Mouse (Mus musculus) MEL (cell line): Measurements from ENCODE around the gene Il1f10.

Experiments used
- CTCF ChIP-seq, 3 experiments: IDR thresholded peaks in 2 of 3; conservative IDR thresholded peaks in 1 of 3; 2 replicates each; pipeline ENCODE4 v1.5.1; 2011 to 2012; ENCODE audit warnings: low read length in 3 of 3, low read depth in 2 of 3, mild to moderate bottlenecking in 2 of 3, improper control_type of control experiment in 1 of 3, inconsistent platforms in 1 of 3, mixed read lengths in 1 of 3, moderate library complexity in 1 of 3; ENCODE audit not compliant: control insufficient read depth in 1 of 3, insufficient read depth in 1 of 3, poor library complexity in 1 of 3, severe bottlenecking in 1 of 3
- ETS1 ChIP-seq: IDR thresholded peaks from 2 replicates; pipeline ENCODE4 v1.6.1; 2012; ENCODE audit warnings: low read depth, mild to moderate bottlenecking, inconsistent platforms, low read length, improper control_type of control experiment, moderate library complexity
- POLR2A ChIP-seq, 2 experiments: IDR thresholded peaks; 2 replicates each; pipeline ENCODE4 v1.6.1; 2011 to 2012; ENCODE audit warnings: low read length in 2 of 2, mild to moderate bottlenecking in 2 of 2, control low read depth in 1 of 2, improper control_type of control experiment in 1 of 2, low read depth in 1 of 2, moderate library complexity in 1 of 2; ENCODE audit not compliant: control insufficient read depth in 1 of 2, insufficient read depth in 1 of 2, poor library complexity in 1 of 2
- SMC3 ChIP-seq: IDR thresholded peaks from 2 replicates; pipeline ENCODE4 v1.6.1; 2011; ENCODE audit warnings: low read depth, low read length, improper control_type of control experiment
- TCF12 ChIP-seq: IDR thresholded peaks from 2 replicates; pipeline ENCODE4 v1.6.1; 2014; ENCODE audit warnings: low read depth, mild to moderate bottlenecking, inconsistent platforms, low read length, improper control_type of control experiment, moderate library complexity
- USF2 ChIP-seq, 2 experiments: IDR thresholded peaks; 2 replicates each; pipeline ENCODE4 v1.6.1; 2011 to 2012; ENCODE audit warnings: improper control_type of control experiment in 2 of 2, low read length in 2 of 2, borderline replicate concordance in 1 of 2, inconsistent platforms in 1 of 2, low read depth in 1 of 2, mild to moderate bottlenecking in 1 of 2; ENCODE audit not compliant: insufficient read depth in 1 of 2
- ZC3H11A ChIP-seq: IDR thresholded peaks from 2 replicates; pipeline ENCODE4 v1.6.1; 2012; ENCODE audit warnings: low read depth, mild to moderate bottlenecking, inconsistent platforms, low read length, improper control_type of control experiment
- ZNF384 ChIP-seq: IDR thresholded peaks from 2 replicates; pipeline ENCODE4 v1.6.1; 2012; ENCODE audit warnings: low read depth, mild to moderate bottlenecking, inconsistent platforms, low read length, improper control_type of control experiment

DNA sequence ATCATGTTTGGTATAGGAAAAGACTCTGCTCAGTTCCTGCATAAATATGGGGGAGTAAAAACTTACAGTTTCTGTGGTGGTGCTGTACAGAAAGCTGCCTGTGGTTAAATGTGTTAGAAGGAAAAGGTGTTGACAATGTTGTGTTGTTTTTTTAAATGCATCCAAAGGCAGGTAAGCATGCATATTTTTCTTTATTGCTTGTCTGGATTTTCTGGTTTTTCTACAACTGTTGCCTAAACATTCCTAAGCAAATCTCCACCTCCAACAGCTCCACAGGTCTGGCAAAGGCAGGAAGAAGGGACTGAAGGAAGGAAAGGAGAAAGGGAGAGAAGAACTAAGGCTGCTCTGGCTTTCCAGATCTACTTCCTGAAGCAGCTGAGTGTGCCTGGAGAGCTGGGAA lies 14.3 kb upstream of the Il1f10 start, which contains the start of gene Il1f5:
- TF ChIP-seq TCF12 (no peak), SMC3 (no peak), ZC3H11A (no peak), ZNF384 (no peak), CTCF (IDR thresholded peaks at IDR 0.05 in 2 of 3, conservative IDR thresholded peaks at IDR 0.05 in 1 of 3; ENCODE audit: control insufficient read depth in 1 of 3, insufficient read depth in 1 of 3, low read depth in 2 of 3, low read length in 3 of 3, poor library complexity in 1 of 3, severe bottlenecking in 1 of 3) (no peak), POLR2A (IDR thresholded peaks at IDR 0.05; ENCODE audit: control insufficient read depth in 1 of 2, insufficient read depth in 1 of 2, low read depth in 1 of 2, low read length in 2 of 2, poor library complexity in 1 of 2) (no peak), USF2 (IDR thresholded peaks at IDR 0.05; ENCODE audit: borderline replicate concordance in 1 of 2, insufficient read depth in 1 of 2, low read depth in 1 of 2, low read length in 2 of 2) (no peak), ETS1 (no peak)
